Mouse (Mus musculus): ENCODE data around the gene Gm49337.

Gm49337 gene

GRCm38 (mm10) chr4:116173072-116173471 is at the start of gene Gm49337, which contains the start of gene 1700042G07Rik:
Gm49337 (plus strand) TSS chr4:116173384.
1700042G07Rik (plus strand) TSS chr4:116173372.
- in situ Hi-C loops (cut with MboI, MseI): loop anchor here (5.0 kb wide), 2 partner anchors 69 to 74 kb away; no protein-coding TSS in a partner anchor

GRCm38 (mm10) chr4:116123602-116124519 is 49.3 kb upstream of the Gm49337 start, which contains the start of the genes Rad54l and Pomgnt1:
Rad54l (minus strand) TSS chr4:116123690.
Pomgnt1 (plus strand) TSS chr4:116123840.
- in situ Hi-C loops (cut with MboI, MseI): no loop called here

GRCm38 (mm10) chr4:116125803-116126386 is 47.3 kb upstream of the Gm49337 start:
- in situ Hi-C loops (cut with MboI, MseI): no loop called here

- in situ Hi-C loops (cut with MboI, MseI): no loop called here
These were observed 45.2 kb upstream of the Gm49337 start for GRCm38 (mm10) chr4:116127956-116128355.

GRCm38 (mm10) chr4:116133126-116133525 is 40.1 kb upstream of the Gm49337 start:
- in situ Hi-C loops (cut with MboI, MseI): no loop called here

GRCm38 (mm10) chr4:116134990-116135389 is 38.2 kb upstream of the Gm49337 start:
- in situ Hi-C loops (cut with MboI, MseI): no loop called here

GRCm38 (mm10) chr4:116137421-116137996 is 35.7 kb upstream of the Gm49337 start:
- in situ Hi-C loops (cut with MboI, MseI): no loop called here

- in situ Hi-C loops (cut with MboI, MseI): no loop called here
These were observed 32.2 kb upstream of the Gm49337 start for GRCm38 (mm10) chr4:116140801-116141574.

GRCm38 (mm10) chr4:116141736-116142135 is 31.4 kb upstream of the Gm49337 start:
- in situ Hi-C loops (cut with MboI, MseI): no loop called here

GRCm38 (mm10) chr4:116142269-116142668 is 30.9 kb upstream of the Gm49337 start:
- in situ Hi-C loops (cut with MboI, MseI): no loop called here

- in situ Hi-C loops (cut with MboI, MseI): no loop called here
These were observed 29.8 kb upstream of the Gm49337 start for GRCm38 (mm10) chr4:116143317-116143811.

GRCm38 (mm10) chr4:116143891-116144717 is 29.1 kb upstream of the Gm49337 start:
- in situ Hi-C loops (cut with MboI, MseI): no loop called here

GRCm38 (mm10) chr4:116149812-116150155 is 23.4 kb upstream of the Gm49337 start:
- in situ Hi-C loops (cut with MboI, MseI): no loop called here

- in situ Hi-C loops (cut with MboI, MseI): no loop called here
These were observed 22.9 kb upstream of the Gm49337 start for GRCm38 (mm10) chr4:116150156-116150861.

- in situ Hi-C loops (cut with MboI, MseI): no loop called here
These were observed 22.3 kb upstream of the Gm49337 start for GRCm38 (mm10) chr4:116150862-116151221.

- in situ Hi-C loops (cut with MboI, MseI): no loop called here
These were observed 21.9 kb upstream of the Gm49337 start, which contains the start of gene Lurap1 for GRCm38 (mm10) chr4:116151238-116151637. Lurap1 (minus strand) TSS chr4:116151338.

GRCm38 (mm10) chr4:116152702-116153101 is 20.5 kb upstream of the Gm49337 start:
- in situ Hi-C loops (cut with MboI, MseI): no loop called here

GRCm38 (mm10) chr4:116157882-116158281 is 15.3 kb upstream of the Gm49337 start:
- in situ Hi-C loops (cut with MboI, MseI): no loop called here

GRCm38 (mm10) chr4:116159912-116160311 is 13.3 kb upstream of the Gm49337 start:
- in situ Hi-C loops (cut with MboI, MseI): no loop called here

GRCm38 (mm10) chr4:116160769-116161168 is 12.4 kb upstream of the Gm49337 start:
- in situ Hi-C loops (cut with MboI, MseI): no loop called here

Data from T-helper 17 cell (primary cell).